Mouse (Mus musculus) cortical plate, adult 2 months (tissue): ENCODE data around the gene Cars.

Experiments
- CTCF ChIP-seq: fragments of 200-500 bp; IDR thresholded peaks from 2 replicates; pipeline ENCODE4 v1.5.1; 2011; ENCODE audit warnings: mild to moderate bottlenecking, control low read depth, low read length; ENCODE audit not compliant: insufficient read depth; ENCODE audit errors: extremely low read depth
- POLR2A ChIP-seq: fragments of 200-500 bp; IDR thresholded peaks from 2 replicates; pipeline ENCODE4 v1.6.1; 2011; ENCODE audit warnings: mild to moderate bottlenecking, low read length, control low read depth; ENCODE audit not compliant: insufficient read depth; ENCODE audit errors: extremely low read depth

DNA sequence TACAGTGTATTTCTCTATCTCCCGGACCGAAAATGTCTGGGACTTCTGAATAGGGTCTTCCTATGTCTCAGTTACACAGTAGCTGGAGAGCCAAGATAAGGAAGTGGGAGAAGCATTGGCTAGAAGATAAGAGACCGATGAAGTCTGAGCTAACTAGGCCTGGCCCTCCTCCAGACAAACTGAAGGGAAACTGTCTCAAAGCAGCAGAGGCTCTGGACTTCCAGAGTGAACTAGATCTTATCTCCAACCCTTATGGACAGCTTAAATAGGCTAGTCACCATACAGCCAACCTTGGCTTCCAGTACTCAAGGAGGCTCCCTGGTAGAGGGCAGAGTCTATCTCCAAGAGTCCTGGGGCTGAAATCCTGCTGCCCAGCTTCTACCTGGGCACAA is 34.2 kb downstream of the Cars start:
- TF ChIP-seq POLR2A (no peak), CTCF (no peak)
